Mouse (Mus musculus) spleen, embryonic (tissue): Measurements from ENCODE around the gene Pcsk2.

Source experiments
- CTCF ChIA-PET: fragments of 350-600 bp; sonication (Branson Sonifier 250); formaldehyde crosslinking; loops from one replicate; lab custom pipeline; 2022; lab: Charles Lee

The Pcsk2 gene

GRCm38 (mm10) chr2:143837291-143837701, 291.3 kb downstream of the Pcsk2 start:
- CTCF ChIA-PET: interaction anchor here (1.0 kb wide), 1 partner anchor 378 kb away, joined by 3 read pairs; no protein-coding TSS in a partner anchor

GRCm38 (mm10) chr2:143838698-143839097, 292.7 kb downstream of the Pcsk2 start:
- CTCF ChIA-PET: interaction anchor here (0.6 kb wide), 1 partner anchor 725 kb away, joined by 4 read pairs; no protein-coding TSS in a partner anchor

GRCm38 (mm10) chr2:143839458-143839857, 293.5 kb downstream of the Pcsk2 start:
- CTCF ChIA-PET: no interaction called here

- CTCF ChIA-PET: no interaction called here
Observed at GRCm38 (mm10) chr2:143840895-143841294, 294.9 kb downstream of the Pcsk2 start.

GRCm38 (mm10) chr2:143841536-143841935, 295.6 kb downstream of the Pcsk2 start:
- CTCF ChIA-PET: no interaction called here

- CTCF ChIA-PET: no interaction called here
Observed at GRCm38 (mm10) chr2:143844779-143845178, 298.8 kb downstream of the Pcsk2 start.

GRCm38 (mm10) chr2:143846799-143847198, 300.8 kb downstream of the Pcsk2 start:
- CTCF ChIA-PET: no interaction called here

GRCm38 (mm10) chr2:143847291-143847690, 301.3 kb downstream of the Pcsk2 start:
- CTCF ChIA-PET: no interaction called here

GRCm38 (mm10) chr2:143851354-143852221, 305.6 kb downstream of the Pcsk2 start:
- CTCF ChIA-PET: interaction anchor here (0.9 kb wide), 1 partner anchor 519 kb away, joined by 3 read pairs; no protein-coding TSS in a partner anchor

- CTCF ChIA-PET: interaction anchor here (0.5 to 0.9 kb wide), 2 partner anchors 56 to 518 kb away, joined by 3 read pairs; no protein-coding TSS in a partner anchor
Observed at GRCm38 (mm10) chr2:143852295-143853275, 306.6 kb downstream of the Pcsk2 start.

- CTCF ChIA-PET: no interaction called here
Observed at GRCm38 (mm10) chr2:143853447-143853846, 307.5 kb downstream of the Pcsk2 start.

GRCm38 (mm10) chr2:143859166-143859565, 313.2 kb downstream of the Pcsk2 start:
- CTCF ChIA-PET: no interaction called here

- CTCF ChIA-PET: no interaction called here
Observed at GRCm38 (mm10) chr2:143862484-143863231, 316.7 kb downstream of the Pcsk2 start, which contains the start of gene Bfsp1. Gene Bfsp1 (minus strand): TSS chr2:143863173.

- CTCF ChIA-PET: no interaction called here
Observed at GRCm38 (mm10) chr2:143864600-143864999, 318.6 kb downstream of the Pcsk2 start.
